Mouse (Mus musculus) midbrain, embryonic 14.5 days (tissue): ENCODE measurements at regions not wholly inside any gene's neighbourhood (a gene's known extent, or its start where the extent isn't known, plus 50 kb on each side); places are given as distances from the start of the nearest gene placed in this dataset.
A peak's percentile ranks its signal among the peaks of the same experiment; 100 is the strongest.

Experiments used
- ATAC-seq: fragments of 200-750 bp; cut with Nextera tagmentation; 2 replicates; pipeline ENCODE4 v1.8.0; 2017; ENCODE audit warnings: moderate number of reproducible peaks, moderate library complexity; ENCODE audit not compliant: low FRiP score, low TSS enrichment
- DNase-seq: peaks from one replicate; pipeline ENCODE4 v3.0.0-alpha.2; 2015
- H3K27ac ChIP-seq: fragments of 300-500 bp; sonication (generic); replicated peaks from 2 replicates; pipeline ENCODE4 v1.5.1; 2014; ENCODE audit warnings: mild to moderate bottlenecking, low read depth, low read length, moderate library complexity
- H3K27me3 ChIP-seq: fragments of 300-500 bp; sonication (generic); 2 replicates; pipeline ENCODE4 v1.6.1; 2014; ENCODE audit warnings: low read length, control low read depth, mixed read lengths; ENCODE audit not compliant: control insufficient read depth, insufficient read depth
- H3K36me3 ChIP-seq: fragments of 300-500 bp; sonication (generic); 2 replicates; pipeline ENCODE4 v1.6.1; 2014; ENCODE audit warnings: low read length, control low read depth; ENCODE audit not compliant: control insufficient read depth, insufficient read depth
- H3K4me1 ChIP-seq: fragments of 300-500 bp; sonication (generic); 2 replicates; pipeline ENCODE4 v1.6.1; 2014; ENCODE audit warnings: mild to moderate bottlenecking, antibody characterized with exemption, low read length, control low read depth; ENCODE audit not compliant: control insufficient read depth, insufficient read depth
- H3K4me2 ChIP-seq: fragments of 300-500 bp; sonication (generic); 2 replicates; pipeline ENCODE4 v1.6.1; 2014; ENCODE audit warnings: mild to moderate bottlenecking, low read length, moderate library complexity
- H3K4me3 ChIP-seq: fragments of 300-500 bp; sonication (generic); replicated peaks from 2 replicates; pipeline ENCODE4 v1.5.1; 2014; ENCODE audit warnings: low read depth, low read length
- H3K9ac ChIP-seq: fragments of 300-500 bp; sonication (generic); replicated peaks from 2 replicates; pipeline ENCODE4 v1.6.1; 2014; ENCODE audit warnings: mild to moderate bottlenecking, low read length, moderate library complexity
- H3K9me3 ChIP-seq: fragments of 300-500 bp; sonication (generic); 2 replicates; pipeline ENCODE4 v1.6.1; 2016; ENCODE audit warnings: low read length, control low read depth, mixed read lengths; ENCODE audit not compliant: control insufficient read depth
- WGBS: fragments of 180-500 bp; shearing (Covaris S2); extraction: QIAGEN DNeasy Blood & Tissue Kit; methylation state at CpG from one replicate; pipeline ENCODE4 v1.1.7; 2014; 5-methylcytosine and 5-hydroxymethylcytosine counted together

GRCm38 (mm10) chr2:167799629-167800387 lies 110.2 kb upstream of the Tmem189 start:
- WGBS = 89% methylated on average over 5 of the region's 5 CpGs

GRCm38 (mm10) chr2:167798969-167799513 lies 109.4 kb upstream of the Tmem189 start:
- Histone ChIP-seq H3K36me3 (no peaks in the 10 kb centered on the region), H3K4me2 (no peak overlapping the region), H3K9ac (no peak overlapping the region), H3K4me3 (no peak overlapping the region), H3K27me3 (no peaks in the 10 kb centered on the region), H3K9me3 (no peaks in the 10 kb centered on the region), H3K27ac (no peak overlapping the region), H3K4me1 (no peaks in the 10 kb centered on the region)
- WGBS = 92% methylated on average over 9 of the region's 9 CpGs
- ATAC-seq = no peak
- no peak for DNase-seq

More at GRCm38 (mm10) chr2:167799629-167800387, 110.2 kb upstream of the Tmem189 start:
- no peaks in the 10 kb centered on the region for H3K9me3 ChIP-seq
- DNase-seq (peak; percentile 65), ATAC-seq (no peak)
- no peak overlapping the region for H3K4me3 ChIP-seq
- no peak overlapping the region for H3K9ac ChIP-seq
- H3K4me1 ChIP-seq = no peaks in the 10 kb centered on the region
- no peaks in the 10 kb centered on the region for H3K36me3 ChIP-seq
- no peak overlapping the region for H3K27ac ChIP-seq
- H3K4me2 ChIP-seq = no peak overlapping the region
- no peaks in the 10 kb centered on the region for H3K27me3 ChIP-seq

GRCm38 (mm10) chr2:167798076-167798782 lies 108.6 kb upstream of the Tmem189 start:
- Histone ChIP-seq H3K9ac (no peak overlapping the region), H3K4me2 (no peak overlapping the region), H3K36me3 (no peaks in the 10 kb centered on the region), H3K27ac (no peak overlapping the region), H3K27me3 (no peaks in the 10 kb centered on the region), H3K9me3 (no peaks in the 10 kb centered on the region), H3K4me1 (no peaks in the 10 kb centered on the region), H3K4me3 (no peak overlapping the region)
- ATAC-seq (no peak), DNase-seq (no peak)
- 90% methylated on average over 11 of the region's 11 CpGs for WGBS

GRCm38 (mm10) chr2:167795491-167795890 lies 105.9 kb upstream of the Tmem189 start:
- no peaks in the 10 kb centered on the region for H3K9me3 ChIP-seq
- WGBS = 89% methylated on average over 7 of the region's 7 CpGs
- H3K27ac ChIP-seq = no peak overlapping the region
- DNase-seq (no peak), ATAC-seq (no peak)
- no peak overlapping the region for H3K4me3 ChIP-seq
- no peaks in the 10 kb centered on the region for H3K4me1 ChIP-seq
- H3K9ac ChIP-seq = no peak overlapping the region
- no peaks in the 10 kb centered on the region for H3K27me3 ChIP-seq
- no peak overlapping the region for H3K4me2 ChIP-seq
- H3K36me3 ChIP-seq = no peaks in the 10 kb centered on the region

GRCm38 (mm10) chr2:167793916-167794315 lies 104.3 kb upstream of the Tmem189 start:
- Histone ChIP-seq H3K9ac (no peak overlapping the region), H3K27ac (no peak overlapping the region), H3K9me3 (no peaks in the 10 kb centered on the region), H3K4me1 (no peaks in the 10 kb centered on the region), H3K4me3 (no peak overlapping the region), H3K36me3 (no peaks in the 10 kb centered on the region), H3K27me3 (no peaks in the 10 kb centered on the region), H3K4me2 (no peak overlapping the region)
- no peak for ATAC-seq
- DNase-seq = no peak
- WGBS = 81% methylated on average over 2 of the region's 2 CpGs

GRCm38 (mm10) chr2:167792753-167793152 lies 103.1 kb upstream of the Tmem189 start:
- ATAC-seq (no peak), DNase-seq (no peak)
- Histone ChIP-seq H3K36me3 (no peaks in the 10 kb centered on the region), H3K4me2 (no peak overlapping the region), H3K27me3 (no peaks in the 10 kb centered on the region), H3K4me1 (no peaks in the 10 kb centered on the region), H3K9me3 (no peaks in the 10 kb centered on the region), H3K4me3 (no peak overlapping the region), H3K27ac (no peak overlapping the region), H3K9ac (no peak overlapping the region)
- WGBS = 68% methylated on average over 3 of the region's 3 CpGs

GRCm38 (mm10) chr2:167792330-167792729 lies 102.7 kb upstream of the Tmem189 start:
- DNase-seq = no peak
- no peak for ATAC-seq
- Histone ChIP-seq H3K36me3 (no peaks in the 10 kb centered on the region), H3K9ac (no peak overlapping the region), H3K27ac (no peak overlapping the region), H3K27me3 (no peaks in the 10 kb centered on the region), H3K4me1 (no peaks in the 10 kb centered on the region), H3K9me3 (no peaks in the 10 kb centered on the region), H3K4me2 (no peak overlapping the region), H3K4me3 (no peak overlapping the region)
- 68% methylated on average over 3 of the region's 3 CpGs for WGBS

GRCm38 (mm10) chr2:167789471-167789923 lies 99.9 kb upstream of the Tmem189 start:
- WGBS = 91% methylated on average over 11 of the region's 11 CpGs
- H3K4me3 ChIP-seq = no peak overlapping the region
- no peaks in the 10 kb centered on the region for H3K4me1 ChIP-seq
- H3K9me3 ChIP-seq = no peaks in the 10 kb centered on the region
- H3K9ac ChIP-seq = no peak overlapping the region
- no peaks in the 10 kb centered on the region for H3K27me3 ChIP-seq
- H3K36me3 ChIP-seq = no peaks in the 10 kb centered on the region
- H3K4me2 ChIP-seq = no peak overlapping the region
- H3K27ac ChIP-seq = no peak overlapping the region
- no peak for ATAC-seq
- no peak for DNase-seq
